Mouse (Mus musculus): ENCODE results near the gene Gm5294.

DNA sequence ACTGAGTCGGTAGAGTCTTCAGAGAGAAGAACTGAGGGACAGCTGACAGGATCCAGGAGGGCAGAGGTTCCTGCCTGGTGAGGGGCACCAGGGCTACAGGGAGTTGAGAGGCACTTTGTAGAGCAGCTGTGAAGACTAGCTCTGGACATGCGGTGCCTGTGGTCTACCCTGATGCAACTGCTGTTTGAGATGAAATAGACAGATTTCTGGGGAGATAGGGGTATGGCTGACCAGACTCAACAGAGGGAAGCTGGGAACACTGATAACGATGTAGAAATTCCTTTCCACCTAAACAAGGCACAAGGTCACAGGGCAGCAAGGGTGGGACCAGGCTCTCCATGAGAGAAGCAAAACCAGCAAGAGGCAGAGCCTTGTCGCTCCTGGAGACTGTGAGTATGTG, 45.8 kb downstream of the Gm5294 start:
- TF ChIP-seq USF1 (IDR thresholded peaks at IDR 0.05; ENCODE audit: low read depth) (no peak), MYOD1 (IDR thresholded peaks at IDR 0.05; ENCODE audit: control insufficient read depth in 1 of 3, insufficient read length in 2 of 3, low read depth in 2 of 3) (no peak), TCF12 (IDR thresholded peaks at IDR 0.05; ENCODE audit: insufficient read depth, poor library complexity, severe bottlenecking) (no peak), POLR2A (IDR thresholded peaks at IDR 0.05; ENCODE audit: insufficient read length, low read depth) (no peak)

All from myocyte (in vitro differentiated cells).